Mouse (Mus musculus) testis, adult 2 months (tissue): Measurements from ENCODE around the gene Tln2. TPM values are rescaled to one million over a fixed set of nuclear protein-coding genes. Genes with fewer than 3 reads are reported as not detected.

Experiments used
- H3K27ac ChIP-seq: fragments of 200-500 bp; 2 replicates; pipeline ENCODE4 v1.5.1; 2012; ENCODE audit warnings: low read depth, low read length; ENCODE audit not compliant: control insufficient read depth, insufficient read depth
- H3K27me3 ChIP-seq: fragments of 200-500 bp; 2 replicates; pipeline ENCODE4 v1.6.1; 2012; ENCODE audit warnings: mild to moderate bottlenecking, low read length, moderate library complexity; ENCODE audit not compliant: control insufficient read depth, insufficient read depth
- H3K36me3 ChIP-seq: fragments of 200-500 bp; 2 replicates; pipeline ENCODE4 v1.6.1; 2012; ENCODE audit warnings: mild to moderate bottlenecking, low read length; ENCODE audit not compliant: control insufficient read depth, insufficient read depth
- H3K4me1 ChIP-seq: fragments of 200-500 bp; 2 replicates; pipeline ENCODE4 v1.6.1; 2012; ENCODE audit warnings: low read length; ENCODE audit not compliant: control insufficient read depth, insufficient read depth
- H3K4me3 ChIP-seq: fragments of 200-500 bp; 2 replicates; pipeline ENCODE4 v1.5.1; 2012; ENCODE audit warnings: low read depth, mild to moderate bottlenecking, low read length, moderate library complexity, mixed read lengths; ENCODE audit not compliant: control insufficient read depth
- CTCF ChIP-seq: fragments of 200-500 bp; IDR thresholded peaks from 2 replicates; pipeline ENCODE4 v1.5.1; 2012; ENCODE audit warnings: low read depth, mild to moderate bottlenecking, inconsistent platforms, low read length, moderate library complexity; ENCODE audit not compliant: control insufficient read depth, insufficient read depth, insufficient replicate concordance
- POLR2A ChIP-seq: fragments of 200-500 bp; IDR thresholded peaks from 2 replicates; pipeline ENCODE4 v1.6.1; 2012; ENCODE audit warnings: low read depth, mild to moderate bottlenecking, inconsistent platforms, low read length, moderate library complexity; ENCODE audit not compliant: control insufficient read depth
- polyA plus RNA-seq: library from polyadenylated mRNA; depleted of rRNA; stranded (reverse); fragments of >200 nt; gene quantifications from 2 replicates; pipeline ENCODE4 v1.2.3, GENCODE M21; 2012

Gene Tln2
- polyA plus RNA-seq, 1 experiment: 89.6 TPM

- Histone ChIP-seq H3K36me3 (no peaks in the 10 kb centered on the region), H3K4me1 (no peaks in the 10 kb centered on the region), H3K27me3 (no peaks in the 10 kb centered on the region), H3K4me3 (no peak overlapping the region), H3K27ac (no peak overlapping the region)
- TF ChIP-seq POLR2A: no peak
These were observed 14.1 kb upstream of the Tln2 start for GRCm38 (mm10) chr9:67573683-67573979.

GRCm38 (mm10) chr9:67572790-67573682 is 13.5 kb upstream of the Tln2 start:
- Histone ChIP-seq H3K4me3 (no peak overlapping the region), H3K27me3 (no peaks in the 10 kb centered on the region), H3K36me3 (no peaks in the 10 kb centered on the region), H3K4me1 (no peaks in the 10 kb centered on the region), H3K27ac (no peak overlapping the region)
- TF ChIP-seq CTCF (no peak), POLR2A (no peak)

- Histone ChIP-seq H3K27me3 (no peaks in the 10 kb centered on the region), H3K27ac (no peak overlapping the region), H3K4me1 (no peaks in the 10 kb centered on the region), H3K36me3 (no peaks in the 10 kb centered on the region), H3K4me3 (no peak overlapping the region)
- TF ChIP-seq CTCF (no peak), POLR2A (no peak)
These were observed 6.3 kb upstream of the Tln2 start for GRCm38 (mm10) chr9:67565801-67566258.

- Histone ChIP-seq H3K27me3 (no peaks in the 10 kb centered on the region), H3K27ac (no peak overlapping the region), H3K4me1 (no peaks in the 10 kb centered on the region), H3K36me3 (no peaks in the 10 kb centered on the region), H3K4me3 (no peak overlapping the region)
- no peak for TF ChIP-seq POLR2A
- TF ChIP-seq CTCF: no peak
These were observed 9.5 kb downstream of the Tln2 start for GRCm38 (mm10) chr9:67549811-67550501.

GRCm38 (mm10) chr9:67549332-67549731 is 10.2 kb downstream of the Tln2 start:
- Histone ChIP-seq H3K4me1 (no peaks in the 10 kb centered on the region), H3K4me3 (no peak overlapping the region), H3K27me3 (no peaks in the 10 kb centered on the region), H3K27ac (no peak overlapping the region), H3K36me3 (no peaks in the 10 kb centered on the region)
- TF ChIP-seq CTCF: no peak
- no peak for TF ChIP-seq POLR2A

GRCm38 (mm10) chr9:67546650-67547049 is 12.9 kb downstream of the Tln2 start:
- H3K27ac ChIP-seq: no peak overlapping the region
- H3K27me3 ChIP-seq: no peaks in the 10 kb centered on the region
- TF ChIP-seq POLR2A (no peak), CTCF (no peak)
- H3K4me3 ChIP-seq: no peak overlapping the region
- no peaks in the 10 kb centered on the region for H3K36me3 ChIP-seq
- H3K4me1 ChIP-seq: no peaks in the 10 kb centered on the region

GRCm38 (mm10) chr9:67545794-67546193 is 13.7 kb downstream of the Tln2 start:
- Histone ChIP-seq H3K4me1 (no peaks in the 10 kb centered on the region), H3K27me3 (no peaks in the 10 kb centered on the region), H3K36me3 (no peaks in the 10 kb centered on the region), H3K27ac (no peak overlapping the region), H3K4me3 (no peak overlapping the region)
- TF ChIP-seq CTCF (no peak), POLR2A (no peak)

- no peak overlapping the region for H3K4me3 ChIP-seq
- no peak for TF ChIP-seq CTCF
- no peak for TF ChIP-seq POLR2A
- no peaks in the 10 kb centered on the region for H3K4me1 ChIP-seq
These were observed 14.7 kb downstream of the Tln2 start for GRCm38 (mm10) chr9:67544783-67545182.

More at GRCm38 (mm10) chr9:67544783-67545182, 14.7 kb downstream of the Tln2 start:
- Histone ChIP-seq H3K36me3 (no peaks in the 10 kb centered on the region), H3K27ac (no peak overlapping the region), H3K27me3 (no peaks in the 10 kb centered on the region)
